Mouse (Mus musculus) limb, embryonic 15.5 days (tissue): ENCODE data around the gene Gm960. TPM values are rescaled to one million over a fixed set of nuclear protein-coding genes. Genes with fewer than 3 reads are reported as not detected.
A peak's percentile ranks its signal among the peaks of the same experiment; 100 is the strongest.

Source experiments
- ATAC-seq: fragments of 200-750 bp; cut with Nextera tagmentation; 2 replicates; pipeline ENCODE4 v1.8.0; 2017; ENCODE audit warnings: low read depth, moderate TSS enrichment; ENCODE audit not compliant: insufficient number of reproducible peaks, low FRiP score, low TSS enrichment
- H3K27ac ChIP-seq: fragments of 300-500 bp; sonication (generic); 2 replicates; pipeline ENCODE4 v1.5.1; 2015; ENCODE audit warnings: moderate library complexity, mild to moderate bottlenecking, inconsistent platforms
- H3K27me3 ChIP-seq: fragments of 300-500 bp; sonication (generic); 2 replicates; pipeline ENCODE4 v1.6.1; 2015; ENCODE audit warnings: inconsistent platforms
- H3K36me3 ChIP-seq: fragments of 300-500 bp; sonication (generic); 2 replicates; pipeline ENCODE4 v1.6.1; 2015; ENCODE audit warnings: inconsistent platforms
- H3K4me1 ChIP-seq: fragments of 300-500 bp; sonication (generic); 2 replicates; pipeline ENCODE4 v1.6.1; 2015; ENCODE audit warnings: inconsistent platforms
- H3K4me2 ChIP-seq: fragments of 300-500 bp; sonication (generic); 2 replicates; pipeline ENCODE4 v1.6.1; 2015; ENCODE audit warnings: mild to moderate bottlenecking, inconsistent platforms
- H3K4me3 ChIP-seq: fragments of 300-500 bp; sonication (generic); 2 replicates; pipeline ENCODE4 v1.5.1; 2015; ENCODE audit warnings: mild to moderate bottlenecking, inconsistent platforms
- H3K9ac ChIP-seq: fragments of 300-500 bp; sonication (generic); 2 replicates; pipeline ENCODE4 v1.6.1; 2015; ENCODE audit warnings: inconsistent platforms
- H3K9me3 ChIP-seq: fragments of 300-500 bp; sonication (generic); 2 replicates; pipeline ENCODE4 v1.6.1; 2016; ENCODE audit warnings: inconsistent platforms
- WGBS: fragments of 180-500 bp; shearing (Covaris S2); methylation state at CpG from one replicate; pipeline ENCODE4 v1.1.7; 2015; 5-methylcytosine and 5-hydroxymethylcytosine counted together
- polyA plus RNA-seq: library from polyadenylated mRNA; unstranded; fragments of >200 nt; fragmentation: Nextera tagmentation; extraction: Ambion mirVana; gene quantifications from 2 replicates; pipeline ENCODE4 v1.2.1, GENCODE M21; 2015

Gm960 gene
- polyA plus RNA-seq, 1 experiment from 2014 or later, result 4.0 TPM

DNA sequence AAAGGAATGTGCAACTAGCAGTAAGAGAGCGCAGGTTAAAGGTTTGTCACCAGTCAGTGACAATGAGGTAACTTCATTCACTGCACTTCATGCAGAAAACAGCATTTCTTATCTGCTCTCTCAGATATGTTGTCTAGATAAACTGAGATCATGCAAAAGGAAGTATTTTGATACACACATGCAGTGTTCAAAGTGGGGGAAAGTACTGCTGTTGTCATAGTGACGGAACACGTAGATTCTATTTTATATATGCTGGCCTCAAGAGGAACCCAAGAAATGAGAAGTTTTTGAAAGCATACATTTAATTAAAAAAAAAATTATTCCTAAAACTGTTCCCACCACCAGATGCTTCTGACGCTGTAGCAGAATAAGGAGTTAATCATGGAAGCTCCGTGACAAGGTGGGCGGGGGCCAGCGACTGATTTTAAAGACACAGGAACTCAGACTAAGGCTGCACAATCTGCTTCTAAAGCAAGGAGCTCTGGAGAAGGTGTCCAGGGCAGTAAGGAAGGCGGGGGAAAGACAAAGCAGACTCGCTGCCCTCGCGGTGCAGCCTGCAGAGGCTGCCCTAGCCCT, 51.5 kb downstream of the Gm960 start:
- Histone ChIP-seq H3K9ac (no peak overlapping the region), H3K4me1 (no peaks in the 10 kb centered on the region), H3K4me2 (no peak overlapping the region), H3K4me3 (no peak overlapping the region), H3K9me3 (no peaks in the 10 kb centered on the region), H3K36me3 (no peaks in the 10 kb centered on the region), H3K27me3 (no peaks in the 10 kb centered on the region), H3K27ac (no peak overlapping the region)
- 66% methylated on average over 11 of the region's 11 CpGs for WGBS
- no peak for ATAC-seq

DNA sequence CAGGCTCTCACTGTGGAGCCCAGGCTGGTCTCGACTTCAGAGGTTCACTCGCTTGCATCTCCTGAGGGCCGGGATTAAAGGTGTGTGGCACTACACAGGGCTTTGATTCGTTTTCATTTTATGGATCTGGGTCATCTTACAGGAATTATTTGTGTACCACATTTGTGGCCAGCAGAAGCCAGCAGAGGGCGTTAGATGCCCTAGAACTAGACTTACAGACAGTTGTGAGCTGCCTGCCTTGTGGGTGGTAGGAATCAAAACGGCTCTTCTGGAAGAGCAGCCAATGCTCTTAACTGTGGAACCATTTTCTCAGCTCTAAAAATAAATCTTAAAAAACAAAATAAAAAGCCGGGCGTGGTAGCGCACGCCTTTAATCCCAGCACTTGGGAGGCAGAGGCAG, 54.2 kb downstream of the Gm960 start:
- Histone ChIP-seq H3K27me3 (no peaks in the 10 kb centered on the region), H3K4me3 (no peak overlapping the region), H3K4me1 (no peaks in the 10 kb centered on the region), H3K9ac (no peak overlapping the region), H3K36me3 (no peaks in the 10 kb centered on the region), H3K4me2 (no peak overlapping the region), H3K27ac (no peak overlapping the region), H3K9me3 (no peaks in the 10 kb centered on the region)
- ATAC-seq, result no peak
- WGBS, result 38% methylated on average over 10 of the region's 10 CpGs

DNA sequence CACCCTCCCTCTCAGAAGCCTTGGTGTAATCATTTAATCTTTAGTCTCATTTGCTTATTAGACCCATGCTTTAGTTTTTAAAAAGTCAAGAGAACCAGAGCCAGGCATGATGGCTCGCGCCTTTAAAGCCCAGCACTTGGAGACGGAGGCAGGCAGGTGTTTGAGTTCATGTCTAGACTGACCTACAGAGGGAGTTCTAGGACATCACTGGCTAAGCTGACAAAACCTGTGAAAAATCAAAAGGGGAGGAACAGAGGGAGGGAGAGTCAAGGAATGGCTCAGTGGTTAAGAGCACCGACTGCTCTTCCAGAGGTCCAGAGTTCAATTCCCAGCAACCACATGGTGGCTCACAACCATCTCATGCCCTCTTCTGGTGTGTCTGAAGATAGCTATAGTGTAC, 62.5 kb downstream of the Gm960 start:
- H3K9me3 ChIP-seq, result no peaks in the 10 kb centered on the region
- H3K4me2 ChIP-seq, result no peak overlapping the region
- H3K27ac ChIP-seq, result no peak overlapping the region
- no peaks in the 10 kb centered on the region for H3K36me3 ChIP-seq
- H3K4me1 ChIP-seq, result no peaks in the 10 kb centered on the region
- peaks cover 5% of the 10 kb centered on the region; the same call in 1 of the 2 replicates for H3K27me3 ChIP-seq
- WGBS, result 68% methylated on average over 4 of the region's 4 CpGs
- H3K4me3 ChIP-seq, result no peak overlapping the region
- H3K9ac ChIP-seq, result no peak overlapping the region
- no peak for ATAC-seq

DNA sequence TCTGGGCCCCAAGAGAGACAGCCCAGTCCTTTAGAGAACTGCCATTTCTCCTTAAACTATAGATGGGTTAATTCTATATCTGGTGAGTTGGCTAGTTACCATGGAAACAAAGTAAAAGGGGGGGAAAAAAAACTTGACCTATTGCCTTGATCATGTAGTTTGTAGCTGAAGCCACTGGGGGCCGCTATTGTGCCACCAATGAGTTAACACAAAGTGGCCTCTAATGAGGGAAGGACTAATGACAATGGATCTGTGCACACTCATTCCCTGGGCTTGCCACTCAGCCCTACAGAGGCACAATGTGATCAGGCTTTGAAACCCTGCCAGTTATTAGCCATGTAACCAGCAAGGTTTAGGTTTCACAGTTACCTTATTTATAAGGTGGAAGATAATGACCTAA, 69.6 kb downstream of the Gm960 start:
- H3K4me1 ChIP-seq, result peaks cover 24% of the 10 kb centered on the region
- no peaks in the 10 kb centered on the region for H3K9me3 ChIP-seq
- no peak overlapping the region for H3K9ac ChIP-seq
- WGBS, result 0% methylated on average over 1 of the region's 1 CpGs
- no peaks in the 10 kb centered on the region for H3K27me3 ChIP-seq
- peaks cover 2% of the 10 kb centered on the region for H3K36me3 ChIP-seq
- H3K27ac ChIP-seq, result no peak overlapping the region
- H3K4me3 ChIP-seq, result no peak overlapping the region
- H3K4me2 ChIP-seq, result no peak overlapping the region
- no peak for ATAC-seq

DNA sequence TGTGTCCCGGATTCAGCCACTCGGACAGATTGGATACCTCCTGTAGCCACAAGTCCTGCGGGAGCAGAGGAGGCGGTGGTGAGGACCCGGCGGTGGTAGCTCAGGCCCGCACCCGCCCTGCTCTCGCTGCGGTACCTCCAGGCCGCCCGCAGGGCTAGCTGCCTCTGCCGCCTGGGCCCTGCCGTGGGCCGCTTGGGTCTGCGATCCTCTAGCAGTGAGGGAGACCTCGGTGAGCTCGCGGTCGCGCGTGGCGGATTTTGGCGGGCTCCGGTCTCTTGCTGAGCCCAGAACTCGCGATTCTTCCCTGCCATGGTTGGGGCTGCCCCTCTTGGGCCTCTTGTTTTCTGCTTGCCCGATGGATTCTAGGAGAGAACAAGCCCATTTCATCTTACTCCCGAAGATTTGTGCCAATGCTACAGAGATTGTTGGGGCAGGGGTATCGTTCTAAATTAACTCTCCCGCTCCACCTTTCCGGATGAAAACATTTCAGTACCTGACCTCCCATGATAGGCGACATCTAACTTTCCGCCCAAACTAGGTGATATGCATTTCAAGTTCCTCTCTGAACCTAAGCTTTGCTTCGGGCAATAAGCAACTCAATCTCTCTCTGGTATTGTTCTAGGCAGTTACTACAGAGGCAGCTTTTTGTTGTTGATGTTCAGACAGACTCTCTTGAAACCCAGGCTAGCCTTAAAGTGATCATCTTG, 72.5 kb downstream of the Gm960 start:
- WGBS, result 1% methylated on average over 35 of the region's 35 CpGs
- no peaks in the 10 kb centered on the region for H3K9me3 ChIP-seq
- peaks cover 28% of the 10 kb centered on the region for H3K36me3 ChIP-seq
- peak overlapping the region; percentile 62 for H3K4me2 ChIP-seq
- H3K27me3 ChIP-seq, result no peaks in the 10 kb centered on the region
- peak overlapping the region; percentile 92 for H3K27ac ChIP-seq
- peak overlapping the region; percentile 91 for H3K9ac ChIP-seq
- peak; percentile 61 for ATAC-seq
- H3K4me1 ChIP-seq, result peaks cover 27% of the 10 kb centered on the region
- peak overlapping the region; percentile 79 for H3K4me3 ChIP-seq

DNA sequence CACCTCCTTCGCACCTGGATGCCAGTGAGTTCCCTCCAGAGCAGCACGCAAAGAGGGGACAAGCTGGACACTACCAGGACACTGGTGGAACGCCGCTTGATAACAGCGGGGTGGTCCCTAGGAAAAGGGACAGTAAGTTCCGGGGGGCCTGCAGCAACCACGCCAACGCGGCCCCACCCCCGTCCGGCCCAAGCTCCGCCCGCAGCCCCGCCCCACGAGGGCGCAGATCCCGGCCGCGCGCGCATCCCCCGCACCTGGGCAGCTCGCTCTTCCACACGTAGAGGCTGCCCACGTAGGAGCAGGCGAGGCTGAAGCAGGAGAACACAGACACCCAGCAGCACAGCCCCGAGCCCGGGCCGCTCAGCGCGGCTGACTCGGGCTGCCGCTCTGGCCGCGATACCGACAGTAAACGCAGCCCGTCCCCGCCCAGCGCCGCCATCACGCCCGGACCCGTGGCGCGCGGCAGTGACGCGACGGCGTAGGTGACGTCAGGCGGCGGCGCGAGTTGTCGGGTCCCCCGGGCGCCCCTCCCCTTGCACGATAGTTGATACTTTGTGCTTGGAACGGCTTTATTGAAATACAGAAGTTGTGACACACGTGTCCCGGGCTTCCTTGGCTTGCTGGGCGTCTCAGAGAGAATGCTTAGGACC, 73.2 kb downstream of the Gm960 start, which contains the start of gene Rce1:
Gene Rce1 (minus strand): TSS at position 463 of the 650 bp plus-strand sequence.
- WGBS, result under 1% methylated on average over 64 of the region's 64 CpGs
- Histone ChIP-seq H3K27ac (peak within 1 kb of the TSS; percentile 92), H3K4me3 (peak within 1 kb of the TSS; percentile 79), H3K4me1 (peaks cover 27% of the 10 kb centered on the region), H3K36me3 (peaks cover 35% of the 10 kb centered on the region), H3K27me3 (no peaks in the 10 kb centered on the region), H3K9me3 (no peaks in the 10 kb centered on the region), H3K9ac (peak within 1 kb of the TSS; percentile 91), H3K4me2 (peak within 1 kb of the TSS; percentile 65)
- ATAC-seq, result peak; percentile 86

DNA sequence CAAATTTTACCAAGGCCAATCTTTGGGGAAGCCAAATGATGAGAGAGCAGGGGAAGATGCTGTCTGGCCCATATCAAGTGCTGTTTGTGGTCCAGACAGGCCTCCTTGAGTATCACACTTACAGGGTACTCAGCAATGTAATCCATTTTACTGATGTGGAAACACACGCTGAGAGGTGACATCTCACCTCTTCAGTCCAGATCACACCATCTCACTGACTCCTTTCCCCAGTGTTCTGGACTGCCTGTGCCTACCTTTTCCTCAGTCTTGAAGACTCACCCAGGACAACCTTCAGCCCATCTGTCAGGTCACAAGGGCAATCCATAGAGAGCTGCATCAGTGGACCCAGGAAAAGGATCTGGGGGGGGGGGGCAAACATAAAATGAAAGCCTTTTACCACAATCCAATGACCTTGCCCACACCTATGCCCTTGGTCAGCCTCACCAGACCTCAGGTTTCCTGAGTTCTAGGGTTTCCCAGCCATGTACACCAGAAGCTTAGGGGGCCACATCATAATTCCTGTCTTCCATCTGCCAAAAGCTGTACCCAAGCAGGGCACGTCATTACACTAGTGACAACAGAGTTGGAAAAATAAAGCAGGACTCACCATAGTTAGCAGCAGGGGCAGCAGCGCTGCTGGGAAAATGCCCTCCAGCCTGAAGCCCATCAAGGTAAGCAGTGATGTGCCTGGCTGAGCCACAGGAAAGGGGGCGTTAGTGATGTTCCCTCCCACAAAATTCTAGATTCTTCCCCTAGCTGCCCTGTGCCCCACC, 73.9 kb downstream of the Gm960 start:
- H3K9me3 ChIP-seq, result no peaks in the 10 kb centered on the region
- 27% methylated on average over 4 of the region's 4 CpGs for WGBS
- H3K4me3 ChIP-seq, result peak overlapping the region; percentile 79
- H3K27ac ChIP-seq, result peak overlapping the region; percentile 92
- H3K27me3 ChIP-seq, result no peaks in the 10 kb centered on the region
- H3K4me1 ChIP-seq, result peaks cover 27% of the 10 kb centered on the region
- H3K9ac ChIP-seq, result peak overlapping the region; percentile 91
- ATAC-seq, result peak; percentile 22; the same call in 1 of the 2 replicates
- peak overlapping the region; percentile 65 for H3K4me2 ChIP-seq
- H3K36me3 ChIP-seq, result peaks cover 36% of the 10 kb centered on the region

DNA sequence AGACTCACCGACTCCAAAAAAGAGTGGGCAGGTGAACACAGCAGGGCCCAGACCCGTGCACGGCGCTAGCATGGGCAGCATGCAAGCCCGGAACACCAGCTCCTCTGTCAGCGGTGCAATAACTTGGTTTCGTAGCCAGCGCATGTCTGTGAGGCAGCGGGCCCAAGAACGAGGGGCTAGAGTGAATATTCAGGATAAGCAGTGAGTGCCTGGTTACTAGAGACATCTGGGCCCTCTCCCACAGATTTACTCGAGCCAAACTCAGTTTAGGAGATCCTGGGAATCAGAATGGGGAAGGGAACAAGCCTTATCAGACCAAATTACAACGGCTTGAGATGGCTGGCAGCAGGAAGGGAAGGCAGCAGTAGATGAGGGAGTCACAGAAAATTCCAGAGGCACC, 74.5 kb downstream of the Gm960 start:
- Histone ChIP-seq H3K27me3 (no peaks in the 10 kb centered on the region), H3K9ac (no peak overlapping the region), H3K4me3 (no peak overlapping the region), H3K4me1 (peaks cover 27% of the 10 kb centered on the region), H3K36me3 (peaks cover 36% of the 10 kb centered on the region), H3K4me2 (no peak overlapping the region), H3K27ac (no peak overlapping the region), H3K9me3 (no peaks in the 10 kb centered on the region)
- 92% methylated on average over 12 of the region's 12 CpGs for WGBS
- ATAC-seq, result no peak

DNA sequence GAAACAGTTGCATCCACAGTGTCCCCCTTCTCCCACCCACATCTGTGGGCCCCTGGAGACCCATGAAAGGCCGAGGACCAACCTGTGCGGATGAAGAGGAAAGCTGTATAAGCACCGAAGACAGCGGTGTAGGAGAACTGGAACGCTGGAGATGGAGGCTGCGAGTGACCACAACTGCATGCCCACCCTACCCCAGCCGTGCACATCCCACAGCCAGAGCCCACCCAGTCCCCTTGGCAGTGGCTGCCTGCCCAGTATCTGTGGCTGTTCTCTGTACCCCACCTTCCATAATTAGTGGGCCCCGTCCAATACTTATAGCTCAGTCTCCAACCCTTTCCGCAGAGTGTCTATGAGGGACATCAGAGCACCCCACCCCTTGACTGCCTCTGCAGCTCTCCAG, 75.0 kb downstream of the Gm960 start:
- Histone ChIP-seq H3K4me3 (no peak overlapping the region), H3K4me2 (no peak overlapping the region)

DNA sequence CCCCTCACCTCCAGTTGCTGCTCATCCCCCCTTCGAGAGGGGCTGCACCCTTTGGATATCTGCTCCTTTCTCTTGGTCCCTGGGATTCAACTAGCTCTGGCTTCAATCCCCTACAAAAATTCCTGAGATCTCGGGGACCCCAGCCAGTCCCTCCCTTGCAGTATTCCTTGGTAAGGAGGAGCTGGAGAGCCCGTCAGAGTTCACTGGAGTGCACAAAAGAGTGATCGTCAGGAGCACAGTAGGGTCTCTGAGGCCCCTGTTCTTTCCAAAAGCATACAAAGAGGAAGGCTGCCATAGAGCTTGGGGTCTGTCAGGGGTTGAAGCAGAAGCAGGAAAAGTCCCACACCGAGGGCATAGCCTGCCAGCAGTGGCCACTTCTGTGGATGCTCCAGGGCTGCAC, 75.7 kb downstream of the Gm960 start:
- Histone ChIP-seq H3K4me1 (peaks cover 31% of the 10 kb centered on the region), H3K9ac (no peak overlapping the region), H3K36me3 (peaks cover 36% of the 10 kb centered on the region), H3K9me3 (no peaks in the 10 kb centered on the region), H3K4me3 (no peak overlapping the region), H3K4me2 (no peak overlapping the region), H3K27ac (no peak overlapping the region), H3K27me3 (no peaks in the 10 kb centered on the region)
- no peak for ATAC-seq
- 80% methylated on average over 5 of the region's 5 CpGs for WGBS

More for the DNA sequence above, 75.0 kb downstream of the Gm960 start:
- ATAC-seq, result no peak
- H3K4me1 ChIP-seq, result peaks cover 28% of the 10 kb centered on the region
- no peaks in the 10 kb centered on the region for H3K9me3 ChIP-seq
- WGBS, result 92% methylated on average over 9 of the region's 9 CpGs
- H3K36me3 ChIP-seq, result peaks cover 36% of the 10 kb centered on the region
- no peak overlapping the region for H3K27ac ChIP-seq
- no peaks in the 10 kb centered on the region for H3K27me3 ChIP-seq
- no peak overlapping the region for H3K9ac ChIP-seq

DNA sequence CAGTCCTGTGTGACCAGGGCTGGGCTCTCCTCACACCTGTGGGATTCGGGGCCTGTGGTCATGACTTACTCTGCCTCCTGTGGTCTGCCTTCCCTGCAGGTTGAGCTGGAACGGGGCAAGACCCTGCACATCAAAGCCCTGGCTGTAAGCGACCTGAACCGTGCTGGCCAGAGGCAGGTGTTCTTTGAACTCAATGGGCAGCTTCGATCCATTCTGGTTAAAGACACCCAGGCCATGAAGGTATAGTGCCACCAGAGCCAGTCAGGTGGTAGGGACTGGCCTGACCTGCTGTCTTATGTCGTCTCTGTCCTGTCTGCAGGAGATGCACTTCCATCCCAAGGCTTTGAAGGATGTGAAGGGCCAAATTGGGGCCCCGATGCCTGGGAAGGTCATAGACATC, 77.7 kb downstream of the Gm960 start:
- no peaks in the 10 kb centered on the region for H3K27me3 ChIP-seq
- no peaks in the 10 kb centered on the region for H3K9me3 ChIP-seq
- no peak overlapping the region for H3K4me3 ChIP-seq
- peaks cover 28% of the 10 kb centered on the region for H3K4me1 ChIP-seq
- H3K4me2 ChIP-seq, result no peak overlapping the region
- no peak overlapping the region for H3K9ac ChIP-seq
- H3K36me3 ChIP-seq, result peaks cover 36% of the 10 kb centered on the region
- H3K27ac ChIP-seq, result no peak overlapping the region
- ATAC-seq, result no peak
- WGBS, result 84% methylated on average over 7 of the region's 7 CpGs
